Mouse (Mus musculus) testis, adult 2 months (tissue): ENCODE measurements around the gene Rfx7.

Experiments
- CTCF ChIP-seq: fragments of 200-500 bp; IDR thresholded peaks from 2 replicates; pipeline ENCODE4 v1.5.1; 2012; ENCODE audit warnings: low read depth, mild to moderate bottlenecking, inconsistent platforms, low read length, moderate library complexity; ENCODE audit not compliant: control insufficient read depth, insufficient read depth, insufficient replicate concordance
- POLR2A ChIP-seq: fragments of 200-500 bp; IDR thresholded peaks from 2 replicates; pipeline ENCODE4 v1.6.1; 2012; ENCODE audit warnings: low read depth, mild to moderate bottlenecking, inconsistent platforms, low read length, moderate library complexity; ENCODE audit not compliant: control insufficient read depth

DNA sequence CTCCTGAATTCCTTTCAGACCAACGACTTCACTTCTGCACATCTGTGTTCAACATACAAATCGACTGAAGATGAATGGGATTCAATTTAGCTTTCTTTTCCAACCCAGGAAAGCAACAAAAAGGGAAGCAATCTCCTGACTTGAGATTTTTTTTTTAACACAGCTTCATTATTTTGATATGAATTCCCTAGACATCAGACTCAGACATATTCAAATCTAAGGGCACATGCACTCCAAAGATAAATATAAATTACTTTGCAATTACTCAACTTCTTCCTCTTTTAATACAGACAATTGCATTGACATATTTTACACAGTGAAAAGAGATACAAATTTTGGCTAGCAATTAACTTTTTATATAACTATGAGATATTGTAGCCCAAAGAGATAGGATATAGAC lies 35.3 kb upstream of the Rfx7 start:
- TF ChIP-seq POLR2A = no peak
- no peak for TF ChIP-seq CTCF
